Mouse (Mus musculus) R1 (cell line): ENCODE results near the gene Gm10638.
A peak's percentile ranks its signal among the peaks of the same experiment; 100 is the strongest.

Experiments
- DNase-seq: peaks from one replicate; pipeline ENCODE4 v3.0.0-alpha.2; 2018; ENCODE audit warnings: low read depth, low spot score

The Gm10638 gene

GRCm38 (mm10) chr8:86745221-86745934 is at the start of gene Gm10638, which contains the start of gene Siah1a:
Gene Gm10638 (plus strand): TSS chr8:86745699.
Gene Siah1a (minus strand): TSS chr8:86745934.
- DNase-seq, result peak; percentile 84

GRCm38 (mm10) chr8:86695703-86696102 is 49.8 kb upstream of the Gm10638 start:
- no peak for DNase-seq

- DNase-seq, result no peak
Observed at GRCm38 (mm10) chr8:86698811-86699421, 46.6 kb upstream of the Gm10638 start.

GRCm38 (mm10) chr8:86699471-86699870 is 46.0 kb upstream of the Gm10638 start:
- no peak for DNase-seq

- no peak for DNase-seq
Observed at GRCm38 (mm10) chr8:86702453-86702852, 43.0 kb upstream of the Gm10638 start.

DNA sequence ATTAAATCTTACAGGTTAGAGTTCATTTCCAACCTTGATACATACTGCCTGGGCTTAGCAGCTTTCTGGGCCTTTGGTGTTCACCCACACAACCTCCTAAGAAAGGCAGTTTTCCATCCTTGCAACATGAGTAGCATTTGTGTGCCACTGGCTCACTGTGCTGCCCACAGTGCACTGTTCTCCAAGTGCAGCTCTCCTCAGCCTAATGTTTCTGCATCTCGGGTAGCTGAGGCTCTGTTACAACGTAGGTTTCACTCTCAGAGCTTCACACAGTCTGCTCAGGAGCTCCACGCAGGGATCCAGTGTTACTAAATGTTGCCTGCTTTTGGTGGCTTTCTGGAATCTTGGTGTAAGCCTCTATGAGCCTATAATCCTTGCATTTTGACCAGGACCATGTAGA is 40.2 kb upstream of the Gm10638 start:
- no peak for DNase-seq

DNA sequence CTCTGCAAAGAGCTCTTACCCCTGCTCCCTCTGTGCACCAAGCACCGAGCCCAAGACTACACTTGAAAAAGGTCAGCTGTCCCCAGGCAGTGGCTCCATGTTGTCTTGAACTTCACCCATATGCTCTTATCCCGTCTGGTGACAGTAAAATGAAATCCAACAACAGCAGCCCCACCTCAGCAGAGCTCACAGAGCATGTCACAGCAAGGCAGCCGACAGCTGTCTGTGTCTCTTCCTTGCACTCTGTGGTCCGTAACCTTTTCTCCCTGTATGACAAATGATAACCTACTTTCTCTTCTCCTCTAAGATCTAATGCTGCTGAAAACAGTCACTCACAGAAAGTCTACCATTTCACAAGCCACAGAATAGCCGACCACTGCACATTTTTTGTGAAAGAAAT is 38.7 kb upstream of the Gm10638 start:
- no peak for DNase-seq

GRCm38 (mm10) chr8:86707873-86708272 is 37.6 kb upstream of the Gm10638 start:
- no peak for DNase-seq

- no peak for DNase-seq
Observed at GRCm38 (mm10) chr8:86712594-86712993, 32.9 kb upstream of the Gm10638 start.

- peak; percentile 23 for DNase-seq
Observed at GRCm38 (mm10) chr8:86713407-86714188, 31.9 kb upstream of the Gm10638 start.

DNA sequence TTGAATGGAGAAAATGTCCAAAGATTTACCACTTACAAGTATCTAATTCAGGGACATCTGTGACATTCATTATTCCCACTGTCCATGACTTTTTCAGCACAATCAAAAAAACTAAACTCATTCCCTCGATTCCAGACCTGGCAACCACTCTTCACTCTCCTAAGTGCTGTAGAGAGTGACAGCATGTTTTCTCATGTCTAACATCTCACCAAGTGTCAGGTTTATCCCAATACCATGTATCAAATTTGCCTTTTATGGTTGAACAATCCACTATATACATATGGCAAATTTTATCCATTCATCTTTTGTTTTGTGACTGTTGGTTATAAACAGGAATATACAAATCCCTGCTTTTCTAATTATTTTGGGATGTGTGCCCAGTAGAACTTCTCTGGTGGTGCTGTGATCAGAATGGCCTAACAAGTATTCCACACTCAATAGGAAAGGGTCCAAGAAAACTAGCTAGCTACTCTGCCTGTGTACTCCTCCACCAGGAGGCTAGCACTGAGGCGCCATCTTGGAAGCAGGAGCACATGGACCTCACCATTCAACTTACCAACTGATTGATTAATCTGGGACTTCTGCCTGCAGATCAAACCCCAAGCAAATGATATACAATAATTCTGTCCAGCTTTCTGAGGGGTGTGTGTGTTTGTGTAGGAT is 27.0 kb upstream of the Gm10638 start:
- DNase-seq, result no peak

DNA sequence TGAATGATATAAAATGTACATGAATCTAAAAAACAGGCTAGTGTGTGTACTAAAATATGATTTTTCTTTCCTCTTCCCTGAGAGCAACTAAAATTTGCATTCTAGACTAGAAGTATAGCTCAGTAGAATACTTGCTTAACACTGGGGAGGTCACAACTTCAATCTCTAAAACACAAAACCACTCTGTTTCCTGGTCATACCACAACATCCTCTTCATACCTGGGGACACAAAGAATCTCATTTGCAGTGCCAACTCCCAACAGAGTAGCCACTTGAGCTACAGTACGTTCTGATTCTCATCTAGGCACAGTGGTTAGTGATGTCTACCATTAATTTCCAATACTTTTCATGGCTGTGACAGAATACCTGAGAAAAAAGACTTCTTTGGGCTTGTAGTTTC is 26.1 kb upstream of the Gm10638 start:
- no peak for DNase-seq

DNA sequence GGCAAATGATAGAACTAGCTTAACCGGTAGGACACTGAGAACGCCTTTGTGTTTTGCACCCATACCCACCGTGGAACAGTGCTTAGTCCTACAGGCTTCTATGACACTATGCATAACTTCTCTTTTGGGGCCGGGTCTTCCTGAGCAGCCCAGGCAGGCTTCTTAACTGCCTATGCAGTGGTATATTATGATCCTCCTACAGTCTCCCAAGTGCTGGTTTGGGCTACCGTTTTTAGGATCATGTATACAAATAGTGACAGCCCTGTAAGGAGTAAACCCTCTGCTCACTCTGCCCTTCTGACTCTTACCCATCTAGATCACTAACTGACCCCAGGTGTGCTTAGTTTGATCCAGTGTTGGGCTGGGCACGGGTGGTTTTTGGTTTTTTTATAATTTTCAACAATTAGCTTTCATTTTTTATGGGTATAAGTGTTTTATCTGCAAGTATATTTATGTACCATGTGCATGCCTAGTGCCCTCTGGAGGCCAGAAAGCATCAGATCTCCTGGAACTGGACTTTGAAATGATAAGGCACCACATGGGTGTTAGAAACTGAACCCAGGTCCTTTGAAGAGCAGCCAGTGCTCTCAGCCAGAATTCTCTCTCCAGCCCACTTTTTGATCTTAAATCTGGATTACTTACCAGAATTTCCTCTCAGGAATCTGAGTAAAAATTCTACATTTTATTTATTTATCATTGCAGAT is 24.6 kb upstream of the Gm10638 start:
- no peak for DNase-seq

DNA sequence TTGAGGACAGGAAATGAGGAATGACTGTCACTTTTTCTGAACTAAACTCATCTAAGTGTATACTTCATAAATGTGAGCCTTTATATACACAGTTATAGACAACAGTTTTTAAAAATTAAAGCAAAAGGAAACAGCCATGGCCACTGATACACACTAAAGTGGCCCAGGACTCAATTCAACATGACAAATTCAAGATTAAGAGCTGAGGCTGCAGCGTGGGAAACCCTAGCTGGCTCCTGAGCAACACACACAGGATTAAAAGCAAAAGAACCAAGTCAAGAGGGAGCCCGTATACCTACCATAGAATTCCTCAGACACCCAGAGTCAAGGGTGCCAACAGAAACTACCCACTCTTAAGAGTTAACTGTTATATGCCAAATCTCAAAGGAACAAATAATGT is 24.0 kb upstream of the Gm10638 start:
- no peak for DNase-seq

- no peak for DNase-seq
Observed at GRCm38 (mm10) chr8:86726959-86727358, 18.5 kb upstream of the Gm10638 start.

- peak; percentile 67 for DNase-seq
Observed at GRCm38 (mm10) chr8:86728224-86728950, 17.1 kb upstream of the Gm10638 start.

DNA sequence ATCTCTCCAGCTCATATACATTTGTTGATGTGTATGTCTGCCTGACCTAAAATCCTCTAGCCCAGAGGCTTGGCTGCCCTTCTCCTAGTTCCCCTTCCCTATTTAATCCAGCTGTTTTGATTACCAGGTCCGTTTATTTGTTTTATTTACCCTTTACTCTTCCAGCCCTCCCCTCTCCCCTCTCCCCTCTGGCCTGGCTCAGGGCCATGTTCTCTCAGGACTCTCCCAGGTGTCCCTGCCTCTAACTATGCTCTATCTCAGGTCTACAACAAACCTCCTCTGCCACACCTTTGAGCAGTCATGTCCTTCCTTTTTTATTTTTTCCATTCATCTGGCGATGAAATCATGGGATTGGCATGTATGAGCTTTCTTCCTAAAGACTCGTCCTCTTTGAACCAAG is 15.2 kb upstream of the Gm10638 start:
- DNase-seq, result no peak

DNA sequence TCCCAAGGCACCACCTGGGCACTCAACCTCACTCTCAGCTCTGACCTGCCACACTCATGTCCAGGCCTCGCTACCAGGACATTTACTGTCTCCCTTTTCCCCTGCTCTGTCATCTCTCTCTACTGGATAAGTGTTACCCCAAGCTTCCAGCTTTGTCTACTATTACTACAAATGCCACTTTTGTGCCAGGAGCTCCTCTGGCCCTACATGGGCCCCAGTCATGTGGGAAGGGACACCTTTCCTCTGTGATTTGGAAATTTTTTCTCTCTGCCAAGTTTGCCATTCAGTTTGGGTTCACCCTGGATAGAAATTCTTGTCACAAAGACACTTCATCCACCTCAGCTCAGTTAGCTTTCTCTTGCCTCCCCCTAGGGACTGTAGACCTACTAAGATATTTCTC is 14.6 kb upstream of the Gm10638 start:
- no peak for DNase-seq

- no peak for DNase-seq
Observed at GRCm38 (mm10) chr8:86734171-86734570, 11.3 kb upstream of the Gm10638 start.

GRCm38 (mm10) chr8:86734954-86735353 is 10.5 kb upstream of the Gm10638 start:
- DNase-seq, result no peak
